Mouse (Mus musculus): ENCODE measurements around the gene Csnk2a2. TPM values are rescaled to one million over a fixed set of nuclear protein-coding genes. Genes with fewer than 3 reads are reported as not detected.

The Csnk2a2 gene
- polyA plus RNA-seq, 1 experiment from 2014 or later, result 18.4 TPM

- H3K9ac ChIP-seq, result no peak overlapping the region
- DNase-seq (no peak), ATAC-seq (ENCODE audit: insufficient read depth) (no peak)
- peaks cover 29% of the 10 kb centered on the region for H3K36me3 ChIP-seq (ENCODE audit: insufficient read depth)
- H3K9me3 ChIP-seq (ENCODE audit: low read depth, low read length), result no peaks in the 10 kb centered on the region
- 73% methylated on average over 4 of the region's 4 CpGs for WGBS
- no peaks in the 10 kb centered on the region for H3K4me1 ChIP-seq (ENCODE audit: insufficient read depth)
- H3K27ac ChIP-seq (ENCODE audit: low read depth), result no peak overlapping the region
- no peak overlapping the region for H3K4me3 ChIP-seq (ENCODE audit: low read depth, low read length)
- no peaks in the 10 kb centered on the region for H3K27me3 ChIP-seq (ENCODE audit: insufficient read depth, low read length)
- H3K4me2 ChIP-seq, result no peak overlapping the region
- no peak for TF ChIP-seq CTCF (IDR thresholded peaks at IDR 0.05; ENCODE audit: low read depth)
Observed at GRCm38 (mm10) chr8:95445042-95445441, 44.8 kb downstream of the Csnk2a2 start.

DNA sequence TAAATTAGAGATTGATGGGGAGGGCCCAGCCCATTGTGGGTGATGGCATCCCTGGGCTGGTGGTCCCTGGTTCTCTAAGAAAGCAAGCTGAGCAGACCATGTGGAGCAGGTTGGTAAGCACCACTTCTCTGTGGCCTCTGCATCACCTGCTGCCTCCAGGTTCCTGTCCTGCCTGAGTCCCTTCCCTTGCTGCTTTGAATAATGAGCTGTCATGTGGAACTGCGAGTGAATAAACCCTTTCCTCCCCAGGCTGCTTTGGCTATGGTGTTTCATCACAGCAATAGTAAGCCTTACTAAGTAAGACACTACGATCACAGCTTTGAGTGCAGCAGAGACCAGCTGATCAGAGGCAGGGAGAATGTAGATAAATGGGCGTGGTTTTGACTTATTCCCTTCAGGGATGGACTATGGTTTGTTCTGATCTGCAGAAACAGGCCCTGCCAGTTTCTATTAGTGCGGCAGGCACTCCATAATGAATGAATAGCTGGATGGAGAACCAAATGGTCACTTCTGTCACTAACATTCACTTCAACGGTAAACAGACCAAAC lies 48.3 kb downstream of the Csnk2a2 start:
- TF ChIP-seq CTCF (IDR thresholded peaks at IDR 0.05; ENCODE audit: low read depth), result no peak
- no peaks in the 10 kb centered on the region for H3K4me1 ChIP-seq (ENCODE audit: insufficient read depth)
- DNase-seq (no peak), ATAC-seq (ENCODE audit: insufficient read depth) (no peak)
- H3K4me3 ChIP-seq (ENCODE audit: low read depth, low read length), result no peak overlapping the region
- 44% methylated on average over 5 of the region's 5 CpGs for WGBS
- no peak overlapping the region for H3K27ac ChIP-seq (ENCODE audit: low read depth)
- no peaks in the 10 kb centered on the region for H3K9me3 ChIP-seq (ENCODE audit: low read depth, low read length)
- no peaks in the 10 kb centered on the region for H3K27me3 ChIP-seq (ENCODE audit: insufficient read depth, low read length)
- no peak overlapping the region for H3K9ac ChIP-seq
- H3K4me2 ChIP-seq, result no peak overlapping the region
- H3K36me3 ChIP-seq (ENCODE audit: insufficient read depth), result no peaks in the 10 kb centered on the region

GRCm38 (mm10) chr8:95440168-95440709 lies 49.6 kb downstream of the Csnk2a2 start:
- Histone ChIP-seq H3K4me2 (no peak overlapping the region), H3K27ac (ENCODE audit: low read depth) (no peak overlapping the region), H3K4me3 (ENCODE audit: low read depth, low read length) (no peak overlapping the region), H3K9me3 (ENCODE audit: low read depth, low read length) (no peaks in the 10 kb centered on the region), H3K36me3 (ENCODE audit: insufficient read depth) (no peaks in the 10 kb centered on the region), H3K27me3 (ENCODE audit: insufficient read depth, low read length) (no peaks in the 10 kb centered on the region), H3K4me1 (ENCODE audit: insufficient read depth) (no peaks in the 10 kb centered on the region), H3K9ac (no peak overlapping the region)
- DNase-seq, result no peak
- no peak for ATAC-seq (ENCODE audit: insufficient read depth)
- TF ChIP-seq CTCF (IDR thresholded peaks at IDR 0.05; ENCODE audit: low read depth), result no peak
- WGBS, result 51% methylated on average over 5 of the region's 5 CpGs

GRCm38 (mm10) chr8:95439421-95439820 lies 50.4 kb downstream of the Csnk2a2 start:
- H3K4me2 ChIP-seq, result no peak overlapping the region
- DNase-seq, result no peak
- 90% methylated on average over 2 of the region's 2 CpGs for WGBS
- TF ChIP-seq CTCF (IDR thresholded peaks at IDR 0.05; ENCODE audit: low read depth), result no peak
- H3K4me1 ChIP-seq (ENCODE audit: insufficient read depth), result no peaks in the 10 kb centered on the region
- no peaks in the 10 kb centered on the region for H3K36me3 ChIP-seq (ENCODE audit: insufficient read depth)
- H3K9me3 ChIP-seq (ENCODE audit: low read depth, low read length), result no peaks in the 10 kb centered on the region
- no peak overlapping the region for H3K4me3 ChIP-seq (ENCODE audit: low read depth, low read length)
- H3K27me3 ChIP-seq (ENCODE audit: insufficient read depth, low read length), result no peaks in the 10 kb centered on the region
- ATAC-seq (ENCODE audit: insufficient read depth), result no peak
- H3K9ac ChIP-seq, result no peak overlapping the region
- no peak overlapping the region for H3K27ac ChIP-seq (ENCODE audit: low read depth)

GRCm38 (mm10) chr8:95437341-95437992 lies 52.4 kb downstream of the Csnk2a2 start:
- ATAC-seq (ENCODE audit: insufficient read depth) (no peak), DNase-seq (no peak)
- Histone ChIP-seq H3K27ac (ENCODE audit: low read depth) (no peak overlapping the region), H3K9me3 (ENCODE audit: low read depth, low read length) (no peaks in the 10 kb centered on the region), H3K9ac (no peak overlapping the region), H3K4me1 (ENCODE audit: insufficient read depth) (peaks cover 7% of the 10 kb centered on the region; the same call in 1 of the 2 replicates), H3K4me3 (ENCODE audit: low read depth, low read length) (no peak overlapping the region), H3K27me3 (ENCODE audit: insufficient read depth, low read length) (no peaks in the 10 kb centered on the region), H3K4me2 (no peak overlapping the region), H3K36me3 (ENCODE audit: insufficient read depth) (no peaks in the 10 kb centered on the region)
- no peak for TF ChIP-seq CTCF (IDR thresholded peaks at IDR 0.05; ENCODE audit: low read depth)
- 32% methylated on average over 5 of the region's 5 CpGs for WGBS

DNA sequence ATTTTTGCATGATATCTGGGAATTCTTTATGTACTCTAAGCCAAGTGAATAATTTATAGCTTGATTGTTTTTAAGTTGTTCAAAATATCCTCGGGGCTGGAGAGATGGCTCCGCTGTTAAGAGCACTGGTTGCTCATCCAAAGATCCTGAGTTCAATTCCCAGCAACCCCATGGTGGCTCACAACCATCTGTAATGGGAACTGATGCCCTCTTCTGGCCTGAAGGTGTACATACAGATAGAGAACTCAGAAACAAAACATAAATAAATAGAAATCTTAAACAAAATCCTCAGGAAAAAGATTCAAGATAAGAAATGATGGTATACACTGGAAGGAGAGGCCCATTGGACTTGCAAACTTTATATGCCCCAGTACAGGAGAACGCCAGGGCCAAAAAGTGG lies 53.9 kb downstream of the Csnk2a2 start:
- Histone ChIP-seq H3K27ac (ENCODE audit: low read depth) (no peak overlapping the region), H3K9ac (no peak overlapping the region), H3K27me3 (ENCODE audit: insufficient read depth, low read length) (no peaks in the 10 kb centered on the region), H3K4me2 (no peak overlapping the region), H3K4me1 (ENCODE audit: insufficient read depth) (peaks cover 7% of the 10 kb centered on the region; the same call in 1 of the 2 replicates), H3K4me3 (ENCODE audit: low read depth, low read length) (no peak overlapping the region), H3K36me3 (ENCODE audit: insufficient read depth) (no peaks in the 10 kb centered on the region), H3K9me3 (ENCODE audit: low read depth, low read length) (no peaks in the 10 kb centered on the region)
- peak; percentile 26; the same call in 1 of the 2 replicates for TF ChIP-seq CTCF (IDR thresholded peaks at IDR 0.05; ENCODE audit: low read depth)
- no peak for ATAC-seq (ENCODE audit: insufficient read depth)
- 92% methylated on average over 3 of the region's 3 CpGs for WGBS
- no peak for DNase-seq

GRCm38 (mm10) chr8:95435471-95435870 lies 54.4 kb downstream of the Csnk2a2 start:
- ATAC-seq (ENCODE audit: insufficient read depth), result no peak
- peak overlapping the region; percentile 95; the same call in 1 of the 2 replicates for H3K4me3 ChIP-seq (ENCODE audit: low read depth, low read length)
- H3K27ac ChIP-seq (ENCODE audit: low read depth), result no peak overlapping the region
- TF ChIP-seq CTCF (IDR thresholded peaks at IDR 0.05; ENCODE audit: low read depth), result no peak
- H3K4me2 ChIP-seq, result peak overlapping the region; percentile 42; the same call in 1 of the 2 replicates
- WGBS, result 90% methylated on average over 9 of the region's 9 CpGs
- peaks cover 7% of the 10 kb centered on the region; the same call in 1 of the 2 replicates for H3K4me1 ChIP-seq (ENCODE audit: insufficient read depth)
- no peaks in the 10 kb centered on the region for H3K9me3 ChIP-seq (ENCODE audit: low read depth, low read length)
- no peak for DNase-seq
- no peak overlapping the region for H3K9ac ChIP-seq
- H3K36me3 ChIP-seq (ENCODE audit: insufficient read depth), result no peaks in the 10 kb centered on the region
- no peaks in the 10 kb centered on the region for H3K27me3 ChIP-seq (ENCODE audit: insufficient read depth, low read length)
